Comparison of ENCODE assay signal across 25 mouse cellular contexts in genomic region chr14:118903397-118903796, GRCm38 (mm10). TPM values are rescaled to one million over a fixed set of nuclear protein-coding genes. Genes with fewer than 3 reads are reported as not detected.
DNase-seq lines count a peak whose midpoint lies in the region; ATAC-seq lines count a peak whose summit lies in the region.
"Had no signal": no experiment of that assay in that cellular context is flagged by ENCODE, and none has a peak within 500 bp of the region (broad histone marks: within the 10 kb centered on the region; RNA-seq: fewer than 3 reads in every experiment).

No protein-coding gene starts in this region.

- no peak overlapping the region for H3K4me2 ChIP-seq in forebrain, embryonic 14.5 days (ENCODE audit: low read length)
- H3K4me2 ChIP-seq in forebrain, embryonic 12.5 days = no peak overlapping the region
- no peak overlapping the region for H3K4me2 ChIP-seq in neural tube, embryonic 13.5 days
- H3K4me2 ChIP-seq in neural tube, embryonic 15.5 days = no peak overlapping the region
- H3K4me2 ChIP-seq: heart, embryonic 12.5 days; heart, embryonic 15.5 days; hindbrain, embryonic 14.5 days had no signal

- 84% methylated on average over 3 of the region's 3 CpGs for WGBS in forebrain, embryonic 14.5 days
- 85% methylated on average over 3 of the region's 3 CpGs for WGBS in forebrain, embryonic 12.5 days
- WGBS in neural tube, embryonic 13.5 days = 91% methylated on average over 3 of the region's 3 CpGs
- WGBS in neural tube, embryonic 15.5 days = 90% methylated on average over 3 of the region's 3 CpGs

- DNase-seq in forebrain, embryonic 14.5 days (ENCODE audit: low spot score) = no peak
- peak; percentile 68 for DNase-seq in heart, adult 11 months
- no peak for DNase-seq in heart, postnatal 4 days
- peak; percentile 72 for DNase-seq in telencephalon, adult 2 months (ENCODE audit: low read depth, low spot score)
- DNase-seq in cerebellum, postnatal 4 days (ENCODE audit: low spot score in 2 of 2) = no peak
- DNase-seq: adrenal gland, adult 2 months; adrenal gland, postnatal 14 days; cerebellum, adult 11-12 months; cerebellum, adult 8-10 months; cerebellum, postnatal 36 days; gastrocnemius, adult 2 months; gastrocnemius, postnatal 14 days; heart, adult 18-20 months; heart, postnatal 10 days; heart, postnatal 36 days had no signal

- H3K4me3 ChIP-seq in forebrain, embryonic 14.5 days (ENCODE audit: low read depth, low read length) = no peak overlapping the region
- H3K4me3 ChIP-seq in forebrain, embryonic 12.5 days (replicated peaks) = no peak overlapping the region
- H3K4me3 ChIP-seq in neural tube, embryonic 13.5 days = no peak overlapping the region
- no peak overlapping the region for H3K4me3 ChIP-seq in neural tube, embryonic 15.5 days (replicated peaks)
- H3K4me3 ChIP-seq: gastrocnemius, adult 2 months; heart, embryonic 12.5 days; heart, embryonic 15.5 days had no signal

- 0 out of 2 replicates have a peak, but pooled peaks cover 3% of the 10 kb centered on the region for H3K9me3 ChIP-seq in forebrain, embryonic 14.5 days (replicated peaks; ENCODE audit: control insufficient read depth, low read length)
- no peaks in the 10 kb centered on the region for H3K9me3 ChIP-seq in forebrain, embryonic 12.5 days
- 0 out of 2 replicates have a peak, but pooled peaks cover 5% of the 10 kb centered on the region for H3K9me3 ChIP-seq in neural tube, embryonic 13.5 days
- H3K9me3 ChIP-seq in neural tube, embryonic 15.5 days (replicated peaks) = no peaks in the 10 kb centered on the region
- H3K9me3 ChIP-seq: heart, embryonic 15.5 days had no signal

- H3K27me3 ChIP-seq in forebrain, embryonic 14.5 days (replicated peaks; ENCODE audit: control insufficient read depth, insufficient read depth, low read length) = no peaks in the 10 kb centered on the region
- no peaks in the 10 kb centered on the region for H3K27me3 ChIP-seq in forebrain, embryonic 12.5 days
- no peaks in the 10 kb centered on the region for H3K27me3 ChIP-seq in neural tube, embryonic 13.5 days
- H3K27me3 ChIP-seq in neural tube, embryonic 15.5 days (replicated peaks) = no peaks in the 10 kb centered on the region
- H3K27me3 ChIP-seq: heart, embryonic 12.5 days; heart, embryonic 15.5 days had no signal

- H3K9ac ChIP-seq in forebrain, embryonic 14.5 days (ENCODE audit: low read length) = no peak overlapping the region
- H3K9ac ChIP-seq in forebrain, embryonic 12.5 days = no peak overlapping the region
- no peak overlapping the region for H3K9ac ChIP-seq in neural tube, embryonic 13.5 days
- no peak overlapping the region for H3K9ac ChIP-seq in neural tube, embryonic 15.5 days (replicated peaks)
- H3K9ac ChIP-seq: heart, embryonic 12.5 days; heart, embryonic 15.5 days; hindbrain, embryonic 14.5 days had no signal

- H3K4me1 ChIP-seq in forebrain, embryonic 14.5 days (ENCODE audit: control insufficient read depth, insufficient read depth, low read length) = peaks cover 8% of the 10 kb centered on the region
- H3K4me1 ChIP-seq in forebrain, embryonic 12.5 days = peaks cover 8% of the 10 kb centered on the region; the same call in 1 of the 2 replicates
- peaks cover 13% of the 10 kb centered on the region for H3K4me1 ChIP-seq in neural tube, embryonic 13.5 days (replicated peaks)
- peaks cover 5% of the 10 kb centered on the region; the same call in 1 of the 2 replicates for H3K4me1 ChIP-seq in neural tube, embryonic 15.5 days

- 0 out of 2 replicates have a peak, but pooled peaks have one; percentile 4 for ATAC-seq in forebrain, embryonic 14.5 days
- ATAC-seq in forebrain, embryonic 12.5 days (ENCODE audit: low FRiP score) = no peak
- no peak for ATAC-seq in neural tube, embryonic 13.5 days (ENCODE audit: low read depth)
- no peak for ATAC-seq in neural tube, embryonic 15.5 days (ENCODE audit: low FRiP score)
- ATAC-seq: CD4-positive, CD25-positive, alpha-beta regulatory T cell, adult 4 months; inflammation-experienced regulatory T-cells, adult 6 months; intestine, embryonic 16.5 days had no signal

- H3K27ac ChIP-seq in forebrain, embryonic 14.5 days (ENCODE audit: low read depth, low read length) = no peak overlapping the region
- H3K27ac ChIP-seq in forebrain, embryonic 12.5 days = no peak overlapping the region
- H3K27ac ChIP-seq in neural tube, embryonic 13.5 days (replicated peaks) = peak overlapping the region; percentile 69; the same call in 1 of the 2 replicates
- no peak overlapping the region for H3K27ac ChIP-seq in neural tube, embryonic 15.5 days (replicated peaks)
- H3K27ac ChIP-seq: gastrocnemius, adult 2 months; heart, embryonic 15.5 days; hindbrain, embryonic 14.5 days; hindbrain, postnatal 0 days had no signal

- peaks cover 85% of the 10 kb centered on the region for H3K36me3 ChIP-seq in forebrain, embryonic 14.5 days (ENCODE audit: control insufficient read depth, insufficient read depth, low read length)
- H3K36me3 ChIP-seq in forebrain, embryonic 12.5 days (replicated peaks) = peaks cover 76% of the 10 kb centered on the region
- H3K36me3 ChIP-seq in neural tube, embryonic 13.5 days = peaks cover 94% of the 10 kb centered on the region
- peaks cover 89% of the 10 kb centered on the region for H3K36me3 ChIP-seq in neural tube, embryonic 15.5 days

RNA-seq across cellular contexts. Expression of gene Dzip1, which starts 21.9 kb away (rescaled TPM):
- polyA plus RNA-seq in forebrain, embryonic 14.5 days (2014; fragmentation: Nextera tagmentation; extraction: Ambion mirVana) = 30.2 and 40.4 TPM in 2 replicates
- 31.3 and 32.1 TPM in 2 replicates for polyA plus RNA-seq in forebrain, embryonic 12.5 days (2016; fragmentation: Nextera tagmentation; extraction: Ambion mirVana)
- 1 to 10 TPM; 4.8 to 6.6 TPM for total RNA-seq in heart, postnatal 4 days (2021)
- polyA plus RNA-seq in neural tube, embryonic 13.5 days (2015; fragmentation: Nextera tagmentation; extraction: Ambion mirVana) = 53.2 and 57.0 TPM in 2 replicates
- 86.1 and 100 TPM in 2 replicates for polyA plus RNA-seq in neural tube, embryonic 15.5 days (2015; fragmentation: Nextera tagmentation; extraction: Ambion mirVana)

RNA-seq across cellular contexts. Expression of gene Dnajc3, which starts 34.4 kb away (rescaled TPM):
- polyA plus RNA-seq in forebrain, embryonic 14.5 days (2014; fragmentation: Nextera tagmentation; extraction: Ambion mirVana) = 18.8 and 21.5 TPM in 2 replicates
- polyA plus RNA-seq in forebrain, embryonic 12.5 days (2016; fragmentation: Nextera tagmentation; extraction: Ambion mirVana) = 23.0 and 25.0 TPM in 2 replicates
- 10 to 100 TPM; 28.1 to 28.4 TPM for total RNA-seq in heart, postnatal 4 days (2021)
- 21.8 and 27.7 TPM in 2 replicates for polyA plus RNA-seq in neural tube, embryonic 13.5 days (2015; fragmentation: Nextera tagmentation; extraction: Ambion mirVana)
- polyA plus RNA-seq in neural tube, embryonic 15.5 days (2015; fragmentation: Nextera tagmentation; extraction: Ambion mirVana) = 22.6 and 26.8 TPM in 2 replicates

Comparison
In these comparisons a context has a peak if more than half of its experiments do, and no peak if none do; other contexts are left out.
1. DNase-seq: peak in heart, adult 11 months (single experiment) and telencephalon, adult 2 months (single experiment); none in forebrain, embryonic 14.5 days (single experiment), heart, postnatal 4 days (single experiment) and cerebellum, postnatal 4 days (0 of 2).